Mouse (Mus musculus) small intestine, adult 10 weeks (tissue): ENCODE data around the gene Mpzl3. TPM values are rescaled to one million over a fixed set of nuclear protein-coding genes. Genes with fewer than 3 reads are reported as not detected.

ENCODE experiments used
- polyA plus RNA-seq: library from polyadenylated mRNA; stranded (reverse); fragments of 350-450 nt; fragmentation: Illumina TruSeq; extraction: RNeasy Lipid Tissue Mini Kit (QIAGEN cat#74804); gene quantifications from one replicate; pipeline ENCODE4 v1.2.3, GENCODE M21; 2014; ENCODE audit warnings: low replicate concordance

Gene Mpzl3
- polyA plus RNA-seq = 19.2 TPM

GRCm38 (mm10) chr9:45055082-45055713, at the start of gene Mpzl3:
Gene Mpzl3, plus strand, starts transcription at chr9:45055186.

GRCm38 (mm10) chr9:45009180-45010078, 45.6 kb upstream of the Mpzl3 start, which contains the start of gene Cd3e:
Gene Cd3e, minus strand, starts transcription at chr9:45009627.

GRCm38 (mm10) chr9:45039499-45039898, 15.5 kb upstream of the Mpzl3 start, which contains the start of gene Mpzl2:
Gene Mpzl2, plus strand, starts transcription at chr9:45039799.

GRCm38 (mm10) chr9:45079011-45079410, 24.0 kb downstream of the Mpzl3 start, which contains the start of gene Jaml:
Gene Jaml, plus strand, starts transcription at chr9:45079183.

DNA sequence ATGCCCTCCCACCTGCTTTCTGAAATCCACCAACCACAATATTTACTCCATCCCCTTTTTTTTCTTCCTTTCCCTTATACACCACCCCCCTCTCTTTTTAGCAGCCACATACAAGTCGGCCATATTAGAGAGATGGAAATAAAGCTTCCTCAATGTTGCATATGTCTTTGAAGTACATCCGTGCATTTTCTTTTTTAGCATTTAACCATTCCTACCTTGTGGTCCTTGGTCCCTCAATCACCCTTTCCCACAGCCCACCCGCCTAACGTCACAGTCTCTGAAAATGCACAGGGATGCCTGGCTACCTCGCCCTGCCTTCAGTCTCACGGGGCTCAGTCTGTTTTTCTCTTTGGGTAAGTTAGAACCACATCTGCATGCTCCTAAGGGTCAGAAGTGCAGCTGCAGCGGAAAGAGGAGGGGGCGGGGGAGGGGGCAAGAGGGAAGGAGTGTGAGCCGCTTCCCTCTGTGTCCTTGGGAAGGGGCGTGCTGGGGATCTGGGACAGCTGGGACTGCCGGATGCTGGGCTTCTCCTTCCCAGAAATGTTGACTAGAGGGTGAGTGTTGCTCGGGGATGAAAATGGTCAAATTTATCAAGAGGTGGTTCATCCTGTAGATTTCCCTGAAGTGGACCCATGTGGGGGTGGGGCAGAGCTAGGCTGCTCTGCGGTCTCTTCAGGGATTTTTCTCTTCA, 62.9 kb downstream of the Mpzl3 start, which contains the start of gene Scn2b:
TSS of gene Scn2b (plus strand) at position 42 of the 691 bp plus-strand sequence.

Other genes with a start within 250 kb of the Mpzl3 start
- 9.9 TPM for gene Kmt2a, start 173.9 kb upstream of the Mpzl3 start, polyA plus RNA-seq
- 807 TPM for gene Atp5l, start 134.4 kb upstream of the Mpzl3 start, polyA plus RNA-seq
- gene Ube4a, start 89.6 kb upstream of the Mpzl3 start, polyA plus RNA-seq = 74.3 TPM
- gene Cd3g, start 74.8 kb upstream of the Mpzl3 start, polyA plus RNA-seq = 15.6 TPM
- gene Cd3d, start 73.4 kb upstream of the Mpzl3 start, polyA plus RNA-seq = 1.2 TPM
- gene Cd3e, start 45.6 kb upstream of the Mpzl3 start, polyA plus RNA-seq = 7.4 TPM
- gene Mpzl2, start 15.4 kb upstream of the Mpzl3 start, polyA plus RNA-seq = 48.4 TPM
- gene Jaml, start 24.0 kb downstream of the Mpzl3 start, polyA plus RNA-seq = 148 TPM
- 1.0 TPM for gene Scn2b, start 62.6 kb downstream of the Mpzl3 start, polyA plus RNA-seq
- not detected for gene Scn4b, start 83.2 kb downstream of the Mpzl3 start, polyA plus RNA-seq
- not detected for gene BC049352, start 126.8 kb downstream of the Mpzl3 start, polyA plus RNA-seq
- 30.0 TPM for gene Tmprss4, start 148.9 kb downstream of the Mpzl3 start, polyA plus RNA-seq
- 0.33 TPM for gene Il10ra, start 214.0 kb downstream of the Mpzl3 start, polyA plus RNA-seq